Mouse (Mus musculus) CD4-positive, CD25-positive, alpha-beta regulatory T cell, adult 2 months (primary cell): Measurements from ENCODE around the gene Cmss1.
"Not testable (repeated sequence)": the region's sequence is repeated elsewhere in the genome, so short reads cannot be mapped to it uniquely, and the experiment has no call there.

ENCODE experiments used
- DNase-seq: peaks from one replicate; pipeline ENCODE4 v3.0.0-alpha.2; 2012; ENCODE audit warnings: low read depth, low spot score

Gene Cmss1

GRCm38 (mm10) chr16:57427516-57428285, 179.0 kb downstream of the Cmss1 start:
- DNase-seq, result no peak

DNA sequence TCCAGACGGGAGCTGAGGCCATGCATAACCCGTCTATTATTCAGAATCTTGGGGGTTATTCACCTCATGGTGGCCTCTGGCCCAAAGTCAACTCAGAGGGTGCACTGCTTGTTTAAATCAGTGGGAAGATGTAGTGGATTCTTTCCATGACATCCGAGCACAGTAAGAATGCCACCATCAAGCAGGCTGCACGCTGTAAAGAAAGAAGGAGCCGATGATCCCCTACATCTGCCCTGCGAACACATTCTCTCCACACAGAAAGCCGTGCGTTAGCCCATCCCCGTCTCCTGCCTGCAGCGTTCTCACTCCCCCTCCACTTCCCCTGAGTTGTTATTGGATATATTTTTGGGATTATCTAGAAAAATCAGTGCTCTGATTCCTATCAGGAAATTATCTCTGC, 180.0 kb downstream of the Cmss1 start:
- DNase-seq, result no peak

DNA sequence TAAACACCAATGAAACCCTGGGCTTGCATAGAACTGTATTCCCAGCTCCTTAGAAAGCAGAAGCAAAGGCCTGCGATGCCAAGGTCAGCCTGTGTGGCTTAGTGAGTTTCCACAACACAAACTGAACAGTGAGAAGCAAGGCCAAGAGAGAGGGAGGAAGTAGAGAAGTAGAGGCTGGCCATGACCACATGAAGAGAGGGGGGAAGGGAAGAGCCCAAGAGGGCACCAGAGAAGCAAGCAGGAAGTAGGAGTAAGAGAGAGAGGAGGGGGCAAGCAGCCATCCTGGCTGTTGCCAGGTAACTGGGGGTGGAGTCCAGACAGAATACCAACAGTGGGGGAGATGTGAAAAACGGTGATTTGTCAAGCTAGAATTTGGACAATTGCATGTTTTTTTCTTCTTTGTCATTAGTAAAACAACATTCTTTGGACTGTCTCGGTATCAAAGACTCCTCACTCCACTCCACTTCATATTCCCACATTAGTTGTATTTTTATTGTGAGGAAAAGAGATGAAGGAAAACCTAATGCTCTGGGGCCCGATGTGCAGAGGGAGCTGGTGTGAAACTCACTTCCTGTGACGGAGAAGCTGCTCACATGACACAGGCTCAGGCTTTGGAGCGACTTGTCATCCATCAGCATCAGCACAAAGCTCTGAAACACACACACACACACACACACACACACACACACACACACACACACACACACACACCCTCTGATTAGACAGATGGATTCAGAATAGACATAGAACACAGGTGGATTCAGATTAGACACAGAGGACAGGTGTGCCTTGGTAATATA, 183.5 kb downstream of the Cmss1 start:
- DNase-seq, result peak; percentile 83

DNA sequence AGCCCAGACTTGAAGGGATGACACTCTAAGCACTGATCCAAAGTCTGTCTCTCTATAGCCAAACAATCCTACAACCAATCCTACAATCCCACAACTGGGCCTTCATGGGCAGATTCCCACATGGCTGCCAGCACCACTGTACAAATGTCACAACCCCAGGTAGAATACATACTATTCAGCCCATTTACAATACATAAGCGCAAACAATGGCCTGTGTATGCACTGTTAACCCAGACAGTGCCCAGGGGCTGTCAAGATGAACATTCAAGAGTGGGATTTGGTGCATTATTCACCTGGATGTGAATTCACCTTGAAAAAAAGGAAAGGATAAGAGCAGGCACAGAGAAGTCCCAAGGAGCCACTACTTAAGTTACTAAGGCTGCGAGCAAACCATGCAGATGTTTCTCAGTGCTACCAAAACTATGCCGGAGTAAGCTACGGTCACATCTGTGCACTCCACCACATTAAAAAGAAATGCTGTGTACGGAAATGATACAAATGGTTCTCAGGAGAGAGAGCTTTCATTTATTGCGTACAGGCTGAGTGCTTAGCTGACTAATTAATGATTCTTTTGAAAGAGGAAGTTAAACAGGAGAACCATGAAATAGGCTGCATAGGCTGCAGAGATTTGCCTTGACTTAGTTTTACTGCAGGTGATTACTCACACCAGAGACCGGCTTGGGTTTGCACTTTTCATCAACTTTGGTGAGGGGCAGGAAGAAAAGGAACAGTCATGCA, 184.8 kb downstream of the Cmss1 start:
- peak; percentile 55 for DNase-seq

- DNase-seq, result no peak
Measured at GRCm38 (mm10) chr16:57420773-57421556, 185.7 kb downstream of the Cmss1 start.

DNA sequence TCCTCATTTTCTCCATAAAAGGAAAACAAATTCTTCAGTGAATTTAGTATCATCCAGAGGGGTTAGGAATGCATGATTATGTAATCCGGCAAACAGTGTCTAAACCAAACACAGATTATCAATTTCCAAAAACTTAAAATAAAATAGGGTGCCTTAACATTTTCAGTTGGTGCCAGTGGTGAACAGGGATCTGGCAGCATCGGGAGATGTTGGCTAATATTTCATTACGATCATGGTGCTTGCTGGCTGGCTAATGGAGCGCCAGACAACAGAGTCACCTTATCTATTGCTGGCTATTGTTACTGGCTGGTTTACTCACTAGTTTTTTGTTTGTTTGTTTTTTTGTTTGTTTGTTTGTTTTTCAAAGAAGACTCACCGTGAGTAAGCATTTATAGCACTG, 186.8 kb downstream of the Cmss1 start:
- DNase-seq, result no peak

DNA sequence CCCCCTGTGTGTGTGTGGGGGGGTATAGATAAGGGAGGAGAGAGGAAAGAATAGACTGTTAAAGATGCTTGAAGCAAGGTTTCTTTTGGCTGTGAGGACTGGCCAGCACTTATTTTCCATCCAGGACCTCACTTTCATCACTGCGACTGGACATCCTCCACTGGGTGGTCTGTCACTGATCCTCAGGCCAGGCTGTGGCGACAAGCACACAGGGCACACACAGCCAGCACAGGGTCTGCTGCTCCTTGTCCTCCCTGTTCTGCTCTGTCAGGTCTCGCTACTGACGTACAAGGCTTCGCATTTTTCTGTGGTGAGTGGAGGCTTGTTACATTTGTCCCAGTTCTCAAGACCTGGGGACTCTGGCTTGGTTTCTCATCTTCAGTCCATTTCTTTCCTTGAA, 187.3 kb downstream of the Cmss1 start:
- no peak for DNase-seq

- DNase-seq, result no peak
Measured at GRCm38 (mm10) chr16:57417955-57418354, 188.7 kb downstream of the Cmss1 start.

GRCm38 (mm10) chr16:57417017-57417416, 189.6 kb downstream of the Cmss1 start:
- DNase-seq, result no peak

- DNase-seq, result no peak
Measured at GRCm38 (mm10) chr16:57416049-57416448, 190.6 kb downstream of the Cmss1 start.

GRCm38 (mm10) chr16:57412766-57413165, 193.9 kb downstream of the Cmss1 start:
- DNase-seq, result no peak

DNA sequence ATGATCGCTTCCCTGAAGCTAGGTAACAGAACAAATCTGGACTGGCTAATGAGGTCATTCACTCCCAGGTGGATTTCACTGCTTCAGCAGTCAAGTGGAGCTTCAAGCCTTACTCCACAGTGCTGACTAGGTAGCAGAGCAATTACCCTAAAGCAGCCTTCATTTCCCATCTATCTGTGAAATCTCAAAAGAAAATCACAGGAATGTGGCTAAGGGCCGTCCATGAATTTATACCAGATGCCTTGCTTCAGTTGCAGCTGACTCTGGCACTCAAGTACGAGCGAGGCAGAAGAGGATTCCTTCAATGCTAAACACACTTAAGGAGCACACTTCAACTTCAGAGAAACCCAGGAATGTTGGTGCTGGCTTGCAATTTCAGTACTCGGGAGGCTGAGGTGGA, 202.8 kb downstream of the Cmss1 start:
- no peak for DNase-seq

GRCm38 (mm10) chr16:57402910-57403309, 203.8 kb downstream of the Cmss1 start:
- peak; percentile 78 for DNase-seq

- no peak for DNase-seq
Measured at GRCm38 (mm10) chr16:57401702-57402101, 205.0 kb downstream of the Cmss1 start.

- DNase-seq, result peak; percentile 44
Measured at GRCm38 (mm10) chr16:57399566-57399965, 207.1 kb downstream of the Cmss1 start.

DNA sequence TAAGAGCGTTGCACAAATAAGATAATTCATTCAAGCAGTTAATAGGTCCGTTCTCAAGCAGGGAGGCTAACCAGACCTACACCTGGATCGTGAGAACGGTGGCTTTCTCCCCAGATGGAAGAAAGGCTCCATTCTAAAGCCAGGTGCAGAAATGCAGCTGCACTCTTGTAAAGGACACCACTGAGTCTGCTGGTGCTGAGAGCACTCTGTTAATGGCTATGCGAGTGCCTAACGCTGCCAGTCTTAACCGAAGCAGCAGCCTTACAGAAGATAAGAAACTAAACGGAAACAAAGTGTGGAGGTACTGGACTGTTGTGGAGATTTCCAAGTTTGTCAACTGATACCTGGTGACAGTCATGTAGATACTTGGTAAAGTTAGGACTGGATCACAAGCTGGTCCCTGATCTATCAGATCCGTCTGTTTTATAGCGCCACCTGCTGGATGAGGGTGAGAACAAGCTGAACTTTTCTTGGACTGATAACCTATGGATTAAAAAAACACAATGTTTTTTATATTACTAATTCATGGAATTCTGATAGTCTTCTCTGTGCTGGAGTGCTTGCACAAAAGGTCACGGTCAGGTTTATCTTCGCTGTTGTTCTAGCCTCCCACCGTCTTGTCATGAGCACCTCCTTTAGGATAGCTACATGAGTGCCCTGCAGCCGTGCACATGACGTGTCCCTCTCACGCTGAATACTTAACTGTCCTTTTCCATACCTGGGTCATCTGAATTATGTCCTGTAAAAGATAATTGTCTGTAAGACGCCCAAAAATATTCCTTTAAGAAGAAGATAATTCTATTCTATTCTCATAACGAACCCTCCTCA, 208.1 kb downstream of the Cmss1 start:
- peak; percentile 85 for DNase-seq

DNA sequence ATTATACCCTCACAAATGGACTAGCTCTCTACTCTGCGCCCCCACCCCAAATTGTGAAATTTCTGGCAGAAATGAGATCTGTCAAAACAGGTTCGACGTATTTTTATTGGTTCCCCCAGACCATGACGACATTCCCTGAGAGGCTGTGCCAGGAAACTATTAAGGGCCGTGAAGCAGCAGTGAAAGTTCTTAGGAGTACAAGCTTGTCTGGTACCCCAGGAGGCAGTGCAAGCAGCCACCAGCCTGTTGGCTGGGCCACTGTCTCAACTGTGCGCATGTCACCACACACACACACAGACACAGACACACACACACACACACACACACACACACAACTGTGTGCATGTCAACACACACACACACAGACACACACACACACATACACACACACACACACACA, 208.8 kb downstream of the Cmss1 start:
- DNase-seq, result no peak

DNA sequence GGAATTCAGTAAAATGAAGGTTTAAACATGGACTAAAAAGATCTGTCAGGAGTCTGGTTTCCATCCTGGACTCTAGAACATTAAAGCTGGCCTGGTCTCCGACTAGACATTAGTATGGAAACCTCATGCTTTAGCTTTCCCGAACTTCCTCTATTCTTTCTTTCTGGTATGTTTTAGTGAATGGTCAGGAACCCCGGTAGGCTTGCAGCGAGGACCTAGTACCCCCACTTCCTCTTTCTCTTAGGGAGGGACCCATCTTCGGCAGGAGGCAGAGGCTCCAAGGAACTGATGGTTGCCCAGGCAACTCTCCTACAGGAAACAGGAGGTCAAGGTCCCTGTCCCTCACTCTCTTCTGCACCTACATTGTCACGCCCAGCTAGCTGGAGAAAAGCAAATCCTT, 210.4 kb downstream of the Cmss1 start:
- no peak for DNase-seq

GRCm38 (mm10) chr16:57393161-57393560, 213.5 kb downstream of the Cmss1 start:
- DNase-seq, result no peak

GRCm38 (mm10) chr16:57392461-57392860, 214.2 kb downstream of the Cmss1 start:
- no peak for DNase-seq

- not testable (repeated sequence) for DNase-seq
Measured at GRCm38 (mm10) chr16:57391171-57391570, 215.5 kb downstream of the Cmss1 start.
